Mouse (Mus musculus): Measurements from ENCODE around the gene Agtr1a.

The Agtr1a gene

DNA sequence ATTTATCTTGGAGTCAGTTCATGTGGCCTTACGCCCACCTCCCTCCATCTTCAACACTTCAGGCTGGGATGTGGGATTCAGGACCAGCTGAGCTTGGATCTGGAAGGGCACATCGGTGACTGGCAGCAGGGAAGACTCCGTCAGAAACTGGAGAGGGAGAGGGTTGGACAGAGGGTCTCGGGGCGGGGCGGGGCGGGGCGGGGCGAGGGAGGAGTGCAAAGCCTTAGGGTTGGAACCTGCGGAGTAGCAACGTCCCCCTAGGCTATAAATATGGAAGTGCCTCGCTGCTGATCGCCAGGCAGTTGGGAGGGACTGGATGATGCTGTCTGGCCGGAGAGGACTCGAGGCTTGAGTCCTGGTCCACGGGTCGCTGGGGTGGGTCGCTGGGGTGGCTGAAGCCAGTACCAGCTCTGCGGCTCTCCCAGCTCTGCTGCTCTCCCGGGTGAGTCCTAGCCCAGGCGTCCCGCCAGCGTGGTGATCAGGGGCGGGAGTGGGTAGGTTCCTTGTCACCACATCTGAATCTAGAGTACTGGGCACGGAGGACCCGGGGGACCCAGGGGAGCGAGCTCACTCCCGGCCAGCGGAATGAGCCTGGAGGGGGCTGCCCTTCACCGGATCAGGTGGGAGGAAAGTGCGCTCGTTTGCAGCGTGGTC lies at the start of gene Agtr1a:
TSS of gene Agtr1a (plus strand) at position 294 of the 654 bp plus-strand sequence.
- no peak for DNase-seq

DNA sequence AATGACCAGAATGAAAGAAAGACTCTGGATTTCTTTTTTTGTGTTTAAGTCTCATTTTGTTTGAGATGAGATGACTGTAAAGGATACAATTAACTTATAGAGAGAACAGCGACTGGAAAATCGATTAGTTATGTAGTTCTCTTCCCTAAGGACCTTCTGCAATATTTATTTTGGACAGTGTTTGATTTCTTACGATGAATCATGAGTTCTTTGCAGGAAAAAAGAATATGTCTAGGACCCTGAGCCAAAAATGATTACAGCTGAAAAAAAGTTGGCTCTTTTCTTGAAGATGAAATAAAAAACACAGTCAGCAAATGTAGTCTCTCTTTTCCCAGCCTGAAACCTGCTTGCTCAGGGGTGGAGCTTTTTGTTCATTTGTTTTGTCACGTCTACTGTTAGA lies 26.0 kb upstream of the Agtr1a start:
- DNase-seq, result no peak

DNA sequence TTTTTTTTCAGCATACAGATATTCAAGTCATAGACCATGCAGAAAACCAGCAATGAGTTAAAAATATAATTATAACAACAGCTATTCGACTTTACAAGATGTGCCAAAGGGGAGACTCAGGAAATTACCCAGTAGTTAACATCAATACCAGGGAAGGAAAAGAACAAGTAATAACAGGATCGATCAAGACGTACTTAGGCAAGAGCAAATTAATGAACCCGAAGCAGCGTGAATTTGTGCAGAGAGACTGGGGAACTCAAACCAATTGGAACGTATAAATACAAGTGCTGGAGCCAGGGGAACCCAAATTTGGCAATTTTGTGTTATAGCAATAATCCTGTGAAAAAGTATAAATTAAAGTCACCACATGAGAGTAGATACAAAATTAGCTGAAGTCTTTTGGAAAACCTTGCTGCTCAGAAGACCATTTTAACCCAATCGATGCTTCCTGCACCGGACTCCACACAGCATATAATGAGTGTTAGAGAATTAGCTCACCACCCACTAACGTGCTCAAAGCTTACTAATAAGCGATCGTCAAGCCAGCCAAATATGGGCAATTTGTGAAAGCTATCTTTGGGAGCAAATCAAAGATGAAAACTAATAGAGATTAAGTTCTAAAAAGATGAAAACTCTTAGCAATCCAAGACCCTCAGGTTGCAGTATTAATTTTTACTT lies 11.4 kb upstream of the Agtr1a start:
- DNase-seq, result no peak

DNA sequence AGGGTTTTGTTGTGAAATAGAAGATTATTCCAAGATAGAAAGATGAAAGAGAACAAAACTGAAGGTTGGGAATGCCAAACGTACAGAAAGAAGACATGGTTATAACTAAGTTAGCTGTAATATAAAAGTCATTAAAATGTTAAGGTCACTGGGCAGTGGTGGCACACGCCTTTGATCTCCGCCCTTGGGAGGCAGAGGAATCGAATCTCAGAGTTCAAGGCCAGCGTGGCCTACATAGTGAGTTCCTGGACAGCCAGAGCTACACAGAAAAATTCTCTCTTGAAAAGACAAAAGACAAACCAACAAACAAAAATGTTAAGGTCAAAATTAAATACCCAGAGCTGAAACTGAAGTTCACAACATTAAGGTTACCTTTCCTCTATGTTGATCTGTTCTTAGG lies 5.2 kb upstream of the Agtr1a start:
- DNase-seq, result no peak

DNA sequence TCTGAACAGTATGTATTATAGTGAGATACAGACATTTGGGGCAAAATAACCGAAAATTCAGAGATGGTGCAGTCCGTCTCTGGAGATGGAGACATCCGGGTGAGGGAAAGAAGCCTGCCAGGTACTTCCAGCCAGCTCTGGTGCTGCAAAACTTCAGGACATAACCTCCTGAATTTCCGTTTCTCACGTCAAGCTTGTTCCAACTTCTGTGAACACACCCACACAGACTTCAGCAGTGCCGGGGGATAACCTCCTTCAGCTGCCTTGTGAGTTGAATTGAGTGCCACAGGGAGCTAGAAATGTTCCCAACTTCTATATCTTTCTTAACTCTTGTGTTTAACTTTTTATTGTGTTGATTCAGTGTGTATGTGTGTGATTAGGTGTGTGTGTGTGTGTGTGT lies 4.4 kb upstream of the Agtr1a start:
- no peak for DNase-seq

DNA sequence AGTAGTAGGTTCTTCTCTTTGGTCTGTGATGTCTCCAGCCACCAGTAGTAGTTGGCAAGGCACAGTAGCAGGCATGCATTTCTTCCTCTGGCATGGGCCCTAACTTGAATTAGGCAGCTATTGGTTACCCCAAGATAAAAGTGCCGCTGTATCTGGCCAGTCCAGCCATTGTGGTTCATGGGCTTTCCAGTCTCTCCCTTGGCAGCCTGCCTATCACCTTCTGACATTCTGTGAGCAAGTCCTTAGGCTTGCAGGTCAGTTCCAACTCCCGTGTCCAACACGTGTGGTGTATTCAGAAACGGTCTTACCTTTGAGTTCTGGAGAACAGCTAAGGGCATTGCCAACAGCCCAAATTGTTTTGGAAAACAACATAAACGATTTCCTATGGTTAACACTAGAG lies 3.7 kb upstream of the Agtr1a start:
- DNase-seq, result no peak

DNA sequence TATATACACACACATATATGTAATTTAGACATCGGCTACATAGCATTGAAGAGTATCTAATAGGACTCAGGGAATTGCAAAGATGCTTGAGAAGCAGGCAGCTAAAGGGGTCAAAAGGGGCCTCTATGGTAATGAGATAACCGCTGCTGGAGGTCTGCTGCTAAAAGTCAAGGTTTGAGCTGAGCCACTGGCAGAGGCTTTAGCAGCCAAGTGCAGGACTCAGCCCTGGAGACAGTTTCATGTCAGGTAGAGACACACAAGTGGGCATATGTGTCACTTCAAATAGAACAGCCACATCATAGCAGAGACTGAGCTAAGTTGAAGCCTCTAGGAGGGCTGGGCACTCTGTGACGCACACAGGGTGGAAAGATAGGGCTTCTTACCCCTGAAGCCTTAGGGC lies 1.6 kb upstream of the Agtr1a start:
- DNase-seq, result no peak

DNA sequence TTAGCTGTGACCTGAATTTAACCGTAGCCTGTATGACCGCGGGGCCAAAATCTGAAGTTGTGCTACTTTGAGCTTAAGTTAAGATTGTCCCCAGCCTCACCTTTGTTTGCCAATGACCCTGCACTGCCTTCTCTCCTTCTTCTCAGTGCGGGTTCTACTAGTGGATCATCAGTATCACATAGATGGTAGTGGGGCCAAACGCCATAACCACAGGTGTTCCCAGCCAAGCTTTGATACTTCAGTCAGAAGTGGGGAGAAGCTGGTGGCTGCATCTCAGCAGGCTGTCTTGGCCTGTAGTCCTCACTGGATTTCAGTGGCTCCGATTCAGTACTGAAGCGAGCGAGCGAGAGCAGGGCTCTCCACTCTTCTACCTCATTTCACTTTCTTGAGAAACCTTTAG lies 672 bp downstream of the Agtr1a start:
- DNase-seq, result no peak

DNA sequence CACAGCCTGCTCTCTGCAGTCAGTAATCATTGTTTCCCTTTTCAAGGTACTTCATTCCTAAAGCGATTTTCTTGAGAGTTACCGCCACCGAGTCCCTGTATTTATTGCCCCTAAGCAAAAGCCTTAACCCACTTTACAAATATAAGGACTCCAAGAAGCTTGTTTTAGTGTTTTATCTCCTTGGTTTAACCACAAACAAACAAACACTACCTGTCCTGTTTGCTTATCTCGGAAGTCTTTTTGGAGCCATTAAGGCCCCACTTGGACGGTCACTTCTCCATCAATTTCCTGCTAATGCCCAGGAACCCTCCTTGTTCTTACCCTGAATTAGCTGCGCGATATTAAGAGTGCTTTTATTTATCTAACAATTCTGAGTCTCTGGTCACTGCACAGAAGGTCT lies 1.4 kb downstream of the Agtr1a start:
- DNase-seq, result no peak

DNA sequence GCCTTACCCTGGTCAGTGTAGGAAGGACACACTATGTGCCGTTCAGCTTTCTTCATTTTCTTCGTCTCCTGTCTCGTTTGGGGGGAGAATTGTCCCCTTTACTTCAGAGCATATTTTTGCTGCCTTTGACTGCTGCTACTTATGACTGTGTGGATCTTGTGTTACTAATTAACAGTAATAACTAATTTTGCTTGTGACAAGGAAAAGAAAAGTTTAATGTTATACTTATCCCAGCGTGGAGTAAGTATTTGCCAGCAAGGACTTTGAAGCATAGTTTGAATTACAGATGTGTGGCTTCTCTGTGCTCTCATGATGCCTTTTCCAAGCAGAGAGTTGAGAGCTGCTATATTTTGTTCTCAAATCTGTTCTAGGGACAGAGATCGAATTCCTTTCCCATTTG lies 2.3 kb downstream of the Agtr1a start:
- no peak for DNase-seq

DNA sequence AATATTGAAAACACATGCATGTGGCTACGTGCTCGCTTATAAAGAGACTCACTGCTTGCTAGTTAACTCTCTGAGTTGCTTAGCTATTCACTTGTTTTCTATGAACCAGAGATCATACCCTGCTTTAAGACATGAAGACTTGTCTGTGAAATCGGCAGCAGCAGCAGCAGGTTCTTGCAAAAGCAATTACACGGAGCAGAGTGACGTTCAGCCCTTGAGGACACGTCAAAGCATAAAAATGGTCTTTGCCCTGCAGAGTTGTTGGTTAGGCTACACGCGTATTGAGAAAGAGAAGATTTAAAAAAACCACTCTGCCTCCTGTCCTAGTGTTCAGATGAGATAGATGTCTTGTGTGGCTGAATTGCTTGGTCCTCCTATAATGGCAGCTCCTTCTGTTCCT lies 3.7 kb downstream of the Agtr1a start:
- no peak for DNase-seq

DNA sequence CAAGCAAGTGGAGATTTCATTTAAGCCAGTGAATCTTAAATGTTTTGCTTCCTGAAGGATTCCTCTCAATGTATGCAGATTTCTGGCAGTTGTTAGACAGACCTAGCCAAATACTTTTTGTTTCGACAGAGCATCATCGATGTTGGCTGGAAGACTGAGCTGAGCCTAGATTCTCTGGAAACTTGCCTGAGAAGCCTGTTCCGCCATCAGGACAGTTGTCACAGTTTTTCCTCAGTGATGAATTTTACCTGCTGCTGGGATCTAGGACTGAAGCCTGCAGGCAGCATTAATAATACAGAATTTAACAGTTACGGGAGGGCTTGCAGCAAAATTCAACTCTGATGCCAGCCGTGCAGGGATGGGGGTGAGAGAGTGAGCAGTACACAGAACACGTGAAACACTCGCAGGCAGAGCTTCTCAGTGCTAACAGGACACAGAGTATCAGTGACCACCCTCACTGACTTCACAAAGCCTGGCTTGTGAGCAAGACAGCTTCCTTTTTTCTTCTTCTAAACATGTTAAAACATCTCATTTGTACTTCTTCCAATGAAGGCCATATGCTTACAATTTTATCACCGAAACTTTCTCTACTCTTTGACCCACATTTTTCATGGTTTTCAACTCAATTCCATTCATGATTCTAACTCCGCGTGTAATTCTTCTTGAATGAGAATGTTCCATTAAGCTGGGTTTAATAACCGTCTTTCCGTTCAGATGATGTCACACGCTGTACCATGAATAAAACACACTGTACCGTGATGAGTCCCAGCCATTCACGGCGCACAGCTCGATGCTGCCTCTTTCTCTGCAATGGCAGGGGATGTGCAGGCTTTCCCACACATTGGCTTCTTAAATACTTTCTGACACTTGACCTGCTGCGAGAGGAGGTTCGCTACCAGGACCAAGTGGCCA lies 6.0 kb downstream of the Agtr1a start:
- no peak for DNase-seq

DNA sequence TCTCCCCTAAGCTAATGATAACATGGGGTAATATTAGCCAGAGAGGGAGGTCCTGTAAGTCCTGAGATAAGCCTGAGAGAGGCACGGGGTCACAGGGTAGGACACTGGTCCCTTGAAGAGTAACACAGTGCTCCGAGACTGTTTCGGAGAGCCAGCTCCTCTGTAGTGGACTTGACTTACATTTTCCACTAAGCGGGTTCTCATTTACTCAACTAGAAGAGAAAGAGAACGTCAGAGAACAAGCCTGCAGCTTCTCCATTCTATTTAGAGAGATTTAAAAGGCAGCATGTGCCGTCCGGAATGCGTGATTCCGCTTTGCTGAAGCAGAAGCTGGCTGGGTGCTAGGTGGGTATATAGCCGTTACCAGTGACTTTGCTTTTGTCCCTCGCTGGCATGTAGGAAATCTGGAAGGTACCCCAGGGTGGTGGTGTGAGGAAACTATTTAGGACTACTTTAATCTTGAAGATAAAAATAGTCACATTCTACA lies 9.2 kb downstream of the Agtr1a start:
- no peak for DNase-seq

DNA sequence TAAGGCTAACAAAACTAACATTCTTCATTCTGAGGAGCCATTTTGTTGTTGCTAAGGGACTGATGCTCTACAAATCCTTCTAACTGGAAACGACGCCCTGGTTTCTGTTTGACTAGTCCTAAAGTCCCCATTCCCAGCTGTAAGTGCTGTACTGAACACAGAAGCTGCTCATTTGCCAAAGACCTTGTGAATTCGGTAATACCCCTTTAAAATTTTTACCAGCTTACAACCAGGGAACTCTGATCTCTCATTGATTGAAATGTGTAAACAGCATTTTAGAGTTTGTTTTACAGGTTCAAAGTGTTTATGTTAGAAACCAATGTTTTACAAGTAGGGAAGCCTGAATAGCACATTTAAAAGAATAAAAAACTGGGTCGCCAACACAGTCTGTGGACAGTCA lies 10.6 kb downstream of the Agtr1a start:
- no peak for DNase-seq

DNA sequence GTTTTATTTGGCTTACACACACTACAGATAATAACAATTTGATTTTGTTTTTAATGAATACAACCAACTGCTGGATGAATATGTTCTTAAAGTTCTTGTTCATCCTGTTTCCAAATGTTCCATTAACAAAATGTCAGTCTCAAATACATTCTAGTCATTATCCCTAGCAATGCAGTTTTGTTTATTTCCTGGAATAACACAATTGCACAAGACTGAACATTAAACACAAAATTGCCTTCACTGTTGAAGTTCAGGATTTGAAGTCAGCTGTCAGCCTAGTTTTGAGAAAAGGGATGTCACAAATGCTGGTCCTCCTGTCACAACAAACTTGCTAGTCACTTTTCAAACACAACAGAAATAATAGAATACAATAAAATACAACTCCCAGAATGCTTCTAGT lies 12.1 kb downstream of the Agtr1a start:
- no peak for DNase-seq

DNA sequence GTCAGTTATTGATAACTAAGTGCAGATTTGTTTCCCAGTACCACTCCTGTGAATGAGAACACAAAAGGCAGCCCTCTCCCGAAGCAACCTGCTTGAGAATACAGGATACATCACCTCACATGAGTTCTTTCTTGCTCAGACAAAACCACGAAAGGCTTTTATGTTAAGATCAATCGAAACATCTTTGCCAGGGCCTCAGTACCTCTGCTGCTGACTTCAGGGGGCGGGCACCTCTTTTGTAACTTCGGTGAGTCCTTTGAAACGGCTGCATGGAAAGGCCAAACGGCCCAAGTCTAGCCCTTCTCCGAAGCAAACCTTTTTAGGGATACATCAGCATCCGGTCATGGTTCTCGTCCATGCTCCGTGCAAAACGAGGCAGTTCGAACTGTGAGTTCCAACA lies 15.7 kb downstream of the Agtr1a start:
- no peak for DNase-seq

DNA sequence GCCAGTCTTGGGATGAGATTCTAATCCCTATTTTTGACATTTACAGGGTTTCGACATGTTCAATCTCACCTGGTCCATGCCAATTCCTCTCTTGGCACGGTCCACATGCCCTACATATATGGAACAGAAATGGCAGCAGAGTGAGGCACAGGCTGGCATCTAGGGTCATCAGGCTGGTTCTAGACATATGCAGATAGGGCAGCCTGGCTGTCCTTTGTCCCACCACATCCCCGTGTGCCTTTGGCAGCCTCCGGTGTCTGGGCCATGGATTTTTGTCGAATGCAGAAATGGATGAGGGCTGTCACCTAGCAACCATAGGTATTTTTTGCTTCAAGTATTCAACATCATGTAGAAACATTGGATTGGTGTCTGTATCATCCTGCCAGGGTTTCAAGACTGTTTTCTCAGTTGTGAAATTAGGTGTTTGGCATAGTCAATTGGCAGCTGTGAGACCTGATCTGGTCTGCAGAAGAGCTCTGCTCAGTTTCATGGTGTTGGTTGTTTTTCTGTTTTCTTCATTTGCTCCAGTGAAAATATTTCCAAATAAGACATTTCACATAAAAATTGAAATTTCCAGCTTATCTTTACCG lies 18.8 kb downstream of the Agtr1a start:
- DNase-seq, result no peak

DNA sequence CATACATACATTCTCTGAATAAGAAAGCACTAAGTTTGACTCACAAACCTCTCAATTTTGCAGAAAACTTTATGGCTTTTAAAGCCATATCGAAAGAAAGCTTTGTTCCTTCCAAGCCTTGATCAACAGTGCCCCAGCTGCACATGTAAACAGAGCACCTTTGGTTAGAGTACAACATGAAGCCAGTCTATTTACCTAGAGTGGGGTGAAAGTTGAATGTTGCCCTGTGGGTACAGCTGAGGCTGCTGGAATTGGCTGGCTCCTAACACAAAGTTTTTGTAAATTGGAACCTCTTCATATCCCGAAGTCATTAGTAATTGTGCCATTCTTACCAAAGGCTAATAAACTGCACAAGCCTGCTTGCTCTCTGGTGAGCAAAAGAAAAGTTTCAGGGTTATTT lies 19.7 kb downstream of the Agtr1a start:
- no peak for DNase-seq

DNA sequence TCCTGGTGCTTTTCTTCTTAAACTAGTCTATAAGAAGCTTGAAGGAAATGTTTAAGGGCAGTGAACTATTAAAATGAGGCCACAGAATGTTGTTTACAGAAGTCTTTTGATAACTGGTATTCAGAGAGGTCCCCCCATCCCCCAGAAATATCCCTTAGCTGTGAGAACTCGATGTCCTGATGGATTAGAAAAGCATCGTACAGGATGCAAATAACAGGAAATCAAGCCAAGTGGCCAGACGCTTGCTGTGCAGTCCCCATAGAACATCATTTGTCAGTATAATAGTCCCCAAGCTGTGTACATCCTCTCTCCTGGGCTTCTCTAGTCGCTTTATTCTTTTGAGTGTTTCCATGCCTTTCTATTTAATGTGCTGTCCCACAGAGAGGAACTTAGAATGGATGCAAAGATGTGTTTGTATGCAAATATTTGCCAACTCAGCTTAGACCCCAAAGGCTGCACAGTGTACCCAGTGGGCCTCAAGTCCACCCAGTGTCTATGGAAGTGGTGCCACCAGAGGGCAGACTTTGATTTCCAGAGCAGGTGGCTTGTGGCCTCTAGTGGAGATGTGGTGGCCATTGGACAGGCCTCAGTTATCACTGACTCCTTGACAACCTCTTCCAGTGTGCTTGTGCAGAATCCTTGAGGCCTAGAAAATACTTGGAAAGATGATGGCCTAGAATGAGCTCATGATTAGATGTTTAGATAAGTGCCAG lies 22.4 kb downstream of the Agtr1a start:
- DNase-seq, result no peak

DNA sequence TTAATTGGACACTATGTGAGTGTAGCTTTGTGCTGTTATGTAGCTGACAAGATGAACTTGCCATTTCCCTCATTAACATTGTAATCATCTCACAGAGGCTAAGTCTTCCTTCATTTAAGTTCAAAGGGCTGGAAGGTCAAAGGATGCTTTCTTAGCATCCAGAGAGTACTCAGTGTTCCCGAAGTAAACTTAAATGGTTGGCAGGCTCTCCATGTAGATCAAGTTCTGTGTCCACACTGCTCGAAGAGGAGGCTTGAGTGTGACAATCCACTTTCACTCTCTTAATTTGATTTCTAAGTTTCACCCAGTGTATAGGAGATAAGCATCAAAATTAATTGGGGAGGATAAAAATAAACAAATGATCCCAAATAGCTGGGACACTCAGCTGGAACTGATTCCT lies 23.6 kb downstream of the Agtr1a start:
- no peak for DNase-seq

DNA sequence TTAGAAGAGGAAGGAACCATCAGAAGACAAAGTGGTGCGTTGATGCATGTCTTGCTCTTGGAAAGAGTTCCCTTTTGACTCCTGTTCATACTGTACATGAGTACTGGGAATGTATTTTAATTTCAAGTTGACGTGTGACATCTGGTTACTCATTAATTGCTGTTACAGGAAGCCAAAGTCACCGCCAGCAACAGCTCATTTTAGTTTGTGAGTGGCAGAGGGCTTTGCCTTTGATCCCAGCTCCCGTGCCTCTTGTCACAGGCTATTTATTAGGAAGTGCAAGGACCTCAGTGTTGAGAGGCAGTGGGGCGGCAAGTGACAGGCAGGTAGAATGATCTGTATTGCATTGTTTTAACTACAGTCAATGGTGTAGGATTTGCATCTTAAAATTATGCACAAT lies 24.8 kb downstream of the Agtr1a start:
- no peak for DNase-seq

DNA sequence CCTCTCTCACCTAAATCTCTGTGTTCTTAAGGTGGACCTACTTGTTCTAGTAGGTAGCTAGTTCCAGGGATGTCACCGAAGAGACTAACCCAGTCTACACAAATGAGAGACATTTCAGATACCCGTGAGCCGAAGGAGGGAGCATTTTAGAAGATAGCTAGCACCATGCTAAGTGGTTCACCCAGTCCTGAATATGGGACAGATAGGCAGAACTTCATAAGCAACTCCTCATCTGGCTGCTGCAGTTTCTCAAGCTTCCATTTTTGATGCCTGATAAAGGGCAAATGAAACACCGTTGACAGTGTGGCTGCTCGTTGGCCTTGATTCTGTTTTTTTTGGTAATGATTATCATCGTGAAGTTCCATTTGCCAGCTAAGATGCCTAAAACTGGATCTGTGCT lies 25.8 kb downstream of the Agtr1a start:
- no peak for DNase-seq

DNA sequence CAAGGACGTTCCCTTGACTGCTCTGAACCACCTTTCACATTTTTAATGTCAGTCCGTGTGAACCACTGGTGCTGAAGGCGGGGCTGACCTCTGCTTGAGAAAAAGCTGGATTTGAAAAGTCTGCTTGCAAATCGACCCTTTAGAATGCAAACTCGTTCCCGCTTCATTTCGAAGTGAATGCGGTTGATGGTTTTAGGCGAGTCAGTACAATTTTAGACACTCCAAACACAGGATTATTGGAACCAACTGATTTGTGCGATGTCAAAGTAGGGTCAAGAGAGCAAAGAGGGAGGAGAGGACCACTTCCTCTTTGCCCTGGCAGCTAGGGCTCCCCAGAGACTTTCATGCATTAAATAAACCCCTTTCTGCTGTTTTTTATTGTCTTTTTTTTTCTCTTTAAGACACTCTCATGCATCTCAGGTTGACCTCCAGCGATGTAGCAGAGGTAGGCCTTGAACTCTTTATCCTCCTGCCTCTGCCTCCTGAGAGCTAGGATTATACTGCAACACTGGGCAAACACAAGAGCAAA lies 27.9 kb downstream of the Agtr1a start:
- DNase-seq, result no peak
